Mouse (Mus musculus) lung, postnatal 36 days (tissue): ENCODE data around the gene Celsr2.

Source experiments
- DNase-seq: peaks from one replicate; pipeline ENCODE4 v3.0.0; 2022; ENCODE audit warnings: mixed read lengths

Celsr2 gene

DNA sequence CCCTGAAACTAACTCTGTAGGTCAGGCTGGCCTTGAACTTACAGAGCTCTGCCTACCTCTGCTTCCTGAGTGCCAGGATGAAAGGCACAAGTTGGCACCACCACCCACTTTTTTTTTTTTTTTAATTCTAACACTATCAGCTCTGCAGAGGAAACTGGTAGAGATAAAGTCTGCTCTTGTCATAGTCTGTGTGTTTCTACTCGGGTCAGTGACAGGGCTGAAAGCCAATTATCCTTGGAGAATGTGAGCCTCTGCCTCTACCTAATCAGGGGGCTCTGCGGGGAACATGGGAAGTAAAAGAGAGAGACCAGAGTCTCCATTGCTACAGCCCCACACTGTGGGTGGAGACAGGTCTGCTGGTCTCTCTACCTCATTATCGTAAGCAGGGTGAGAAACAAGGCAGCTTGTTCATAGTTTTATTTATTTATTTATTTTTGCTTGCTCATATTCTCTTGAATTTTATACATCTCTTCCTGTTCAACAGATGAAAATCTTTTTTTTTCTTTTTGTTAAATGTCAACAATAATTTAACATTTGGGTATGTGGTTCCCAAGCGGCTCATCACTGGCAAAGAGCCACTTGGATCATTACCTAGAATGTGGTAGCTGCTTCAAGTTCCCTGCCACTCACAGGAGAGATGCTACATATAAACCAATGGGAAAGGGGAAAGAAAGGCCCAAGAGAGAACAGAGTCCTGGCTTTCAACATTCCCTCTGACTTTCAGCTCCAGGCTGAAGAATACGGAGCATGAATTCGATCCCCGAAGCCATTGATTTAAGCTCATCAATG lies 36.3 kb downstream of the Celsr2 start:
- DNase-seq, result no peak

DNA sequence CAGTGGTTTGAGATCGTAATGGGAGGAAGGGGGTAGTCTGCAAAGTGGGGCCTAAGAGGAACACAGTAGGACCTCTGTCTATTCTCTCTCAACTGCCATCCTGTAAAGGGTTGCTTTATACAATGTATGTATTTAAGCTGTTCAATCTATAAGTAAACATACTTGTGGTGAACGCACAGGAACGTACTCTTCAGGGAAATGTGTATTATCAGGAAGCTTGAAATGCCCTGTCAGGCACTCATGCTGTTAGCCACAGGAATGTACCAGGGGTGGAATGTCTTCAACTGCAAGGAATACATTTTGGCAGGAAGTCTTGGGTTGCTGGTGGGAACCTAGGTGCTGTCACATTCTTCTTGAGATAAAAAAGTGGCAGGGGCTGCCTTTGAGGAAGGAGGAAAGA lies 42.7 kb downstream of the Celsr2 start:
- DNase-seq, result peak; percentile 40

DNA sequence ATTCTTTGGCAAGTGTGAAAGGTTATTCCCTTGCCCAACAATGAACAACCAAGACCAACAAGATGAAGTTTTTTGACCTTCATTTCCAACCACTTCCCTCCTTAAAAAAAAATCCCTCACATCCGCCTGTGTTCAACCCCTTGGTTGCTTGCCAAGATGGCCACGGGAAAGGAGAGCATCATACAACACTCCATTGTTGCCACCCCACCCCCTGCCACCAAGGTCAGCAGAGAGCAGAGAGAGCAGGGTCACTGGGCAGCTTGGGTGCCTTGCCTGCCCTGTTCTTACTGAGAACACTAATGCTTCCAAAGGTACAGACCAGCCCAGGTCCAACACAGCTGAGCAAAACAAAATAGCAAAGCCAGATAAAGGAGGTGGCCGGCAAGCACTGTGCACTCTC lies 43.1 kb downstream of the Celsr2 start:
- DNase-seq, result peak; percentile 35

DNA sequence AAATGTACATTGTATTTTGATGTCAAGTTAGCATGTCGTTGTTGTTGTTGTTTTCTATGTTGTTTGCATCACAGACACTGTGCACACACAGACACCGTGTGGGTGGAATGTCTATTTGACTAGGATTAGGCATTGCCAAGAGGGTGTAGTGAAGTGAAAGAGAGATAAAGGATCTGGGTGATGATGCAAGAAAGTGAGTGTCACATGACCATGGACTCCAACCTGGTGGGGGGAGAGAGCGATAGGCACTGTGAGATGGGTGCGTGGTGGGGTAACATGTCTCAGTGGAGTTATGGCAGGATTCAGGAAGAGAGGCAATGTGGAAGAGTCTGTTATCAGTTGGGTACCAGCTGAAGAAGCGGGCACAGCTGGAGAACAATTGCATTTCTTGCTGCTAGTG lies 46.6 kb downstream of the Celsr2 start:
- no peak for DNase-seq

DNA sequence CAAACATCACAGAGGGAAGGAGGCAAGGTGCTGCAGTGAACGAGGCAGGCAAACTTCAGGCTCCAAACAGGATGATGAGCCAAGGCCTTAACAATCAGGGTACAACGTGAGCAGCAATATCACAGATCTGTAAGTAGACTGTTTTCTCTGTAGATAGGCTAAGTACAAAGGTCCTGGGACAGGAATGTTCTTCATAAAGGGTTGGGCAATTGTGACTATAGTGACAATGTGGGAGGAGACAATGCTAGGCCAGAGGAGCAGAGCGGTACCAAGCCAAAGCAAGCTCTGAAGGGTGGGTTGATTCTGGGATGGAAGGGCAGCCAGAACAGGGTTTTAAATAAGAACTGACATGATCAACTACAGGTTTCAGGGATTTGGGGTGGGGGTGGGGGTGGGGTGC lies 47.5 kb downstream of the Celsr2 start:
- DNase-seq, result no peak

DNA sequence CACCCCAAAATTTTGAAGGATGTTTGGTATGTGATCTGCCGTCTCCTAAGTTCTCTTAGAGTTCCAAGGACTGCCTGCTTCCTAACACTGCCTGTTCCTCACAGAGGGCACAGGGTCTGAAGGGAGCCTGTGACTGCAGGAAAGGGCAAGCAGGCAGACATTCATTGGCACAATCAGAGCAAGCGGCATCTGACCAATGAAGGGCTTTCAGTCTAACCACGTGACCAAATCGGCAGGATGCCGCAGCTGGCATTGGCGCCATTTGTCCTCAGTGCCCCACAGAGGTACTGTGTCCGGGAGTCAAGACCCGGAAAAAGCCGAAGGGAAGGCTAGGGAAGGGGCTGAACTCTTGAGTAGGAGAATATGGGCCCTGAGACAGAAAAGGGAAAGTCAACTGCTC lies 48.2 kb downstream of the Celsr2 start:
- DNase-seq, result no peak

DNA sequence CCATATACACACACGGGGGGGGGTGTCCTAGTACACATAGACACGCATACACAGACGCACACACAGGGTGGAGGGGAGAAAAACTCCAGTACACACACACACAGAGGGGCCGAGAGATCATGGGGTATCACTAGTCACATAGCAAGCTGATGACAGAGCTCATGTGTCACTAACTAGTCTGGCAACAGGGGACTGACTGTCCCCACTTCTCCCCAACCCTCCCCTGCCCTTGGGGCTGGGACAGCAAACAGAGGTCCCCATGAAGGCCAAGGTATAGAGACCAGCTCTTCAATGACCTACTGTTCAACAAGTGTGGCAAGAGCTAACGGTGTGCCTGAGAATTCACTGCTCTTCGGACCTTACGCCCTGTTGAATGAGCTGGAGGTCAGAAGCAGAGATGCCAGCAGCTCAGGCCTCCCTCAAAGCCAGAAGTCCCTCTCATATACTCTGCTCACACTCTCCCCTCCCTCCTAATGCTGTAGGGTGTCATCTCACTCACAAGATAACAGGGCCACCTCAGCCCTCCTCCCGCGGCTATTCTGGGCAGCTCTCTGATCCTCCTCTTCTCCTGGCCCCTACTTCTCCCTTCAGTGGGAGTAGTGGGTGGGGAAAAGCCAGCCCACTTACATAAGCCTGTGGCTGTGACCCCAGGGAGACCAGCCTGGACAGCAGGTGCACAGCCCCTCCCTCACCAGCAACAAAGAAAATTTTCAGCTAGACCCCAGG lies 50.9 kb downstream of the Celsr2 start, which contains the start of gene Mybphl:
Mybphl (plus strand) TSS at position 642 of the 726 bp plus-strand sequence.
- no peak for DNase-seq

DNA sequence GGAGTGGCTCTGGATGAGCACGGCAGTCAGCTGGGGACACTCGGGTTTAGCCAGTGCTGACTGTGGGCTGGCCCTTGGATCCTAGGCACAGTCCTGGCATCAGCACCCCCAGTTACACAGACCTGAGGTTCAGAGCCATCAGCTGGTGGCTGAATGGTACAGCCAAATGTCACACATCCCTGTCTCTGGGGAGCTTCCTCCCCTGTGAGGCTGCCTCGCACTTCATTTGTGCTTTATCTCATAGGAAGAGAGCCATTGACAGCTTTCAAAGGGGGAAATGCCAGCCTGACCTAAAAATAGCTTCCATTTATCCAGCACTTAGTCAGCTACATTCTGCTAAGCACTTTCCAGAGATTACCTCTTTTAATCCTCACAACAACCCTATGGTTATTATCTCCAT lies 51.7 kb downstream of the Celsr2 start:
- no peak for DNase-seq

DNA sequence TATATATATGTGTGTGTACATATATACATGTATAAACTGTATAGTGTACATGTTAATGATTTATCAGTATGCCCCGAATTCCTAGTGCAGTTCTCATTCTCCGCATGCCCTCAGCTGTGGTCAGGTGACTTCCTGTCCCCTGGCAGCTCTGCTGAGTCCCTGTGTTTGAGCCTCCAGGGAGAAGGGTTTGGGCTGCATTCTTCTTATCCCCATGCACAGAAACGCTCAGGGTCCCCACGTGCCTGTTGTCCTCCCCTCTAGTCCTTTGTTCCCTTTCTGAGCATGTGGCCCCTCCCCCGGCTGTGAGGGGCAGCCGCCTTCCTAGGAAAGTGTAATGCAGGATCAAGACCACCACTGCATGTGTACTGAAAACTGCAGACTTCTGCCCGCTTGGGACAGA lies 54.5 kb downstream of the Celsr2 start:
- DNase-seq, result no peak

DNA sequence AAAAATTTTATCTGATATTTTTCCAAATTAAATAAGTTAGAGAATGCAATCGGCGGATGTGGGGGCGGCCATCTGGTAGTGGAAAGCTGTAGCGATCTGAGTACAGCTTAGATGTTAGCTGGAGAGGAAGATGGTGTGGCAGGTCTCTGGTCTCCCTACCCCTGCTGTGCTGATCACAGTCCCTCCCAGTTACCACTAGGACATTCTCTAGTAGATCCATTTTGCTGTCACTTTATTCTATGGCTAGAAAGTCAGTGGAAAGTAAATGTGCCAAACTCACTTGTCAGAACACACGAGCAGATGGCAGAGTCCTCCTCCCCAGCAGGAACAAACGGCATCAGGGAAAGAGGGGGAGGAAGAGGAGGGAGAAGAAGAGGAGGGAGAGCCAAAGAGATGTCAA lies 56.9 kb downstream of the Celsr2 start:
- DNase-seq, result no peak

DNA sequence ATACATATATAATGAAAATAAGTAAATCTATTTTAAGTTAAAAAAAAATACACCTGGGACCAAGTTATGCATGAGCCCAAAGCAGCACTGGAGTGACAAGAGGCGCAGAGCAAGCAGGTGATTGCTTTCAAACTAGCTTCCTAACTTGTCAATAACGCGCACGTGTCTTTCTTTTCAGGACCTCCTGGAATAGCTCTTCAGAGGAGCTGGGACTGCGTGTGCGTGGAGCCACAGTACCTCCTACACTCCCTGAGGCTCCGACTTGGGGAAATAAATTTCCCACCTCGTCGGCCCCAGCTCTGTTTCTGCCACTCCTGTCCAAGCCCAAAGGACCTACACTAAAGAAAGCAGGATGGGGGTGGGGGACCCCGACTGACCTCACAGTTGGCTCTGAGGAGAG lies 58.3 kb downstream of the Celsr2 start:
- DNase-seq, result no peak

DNA sequence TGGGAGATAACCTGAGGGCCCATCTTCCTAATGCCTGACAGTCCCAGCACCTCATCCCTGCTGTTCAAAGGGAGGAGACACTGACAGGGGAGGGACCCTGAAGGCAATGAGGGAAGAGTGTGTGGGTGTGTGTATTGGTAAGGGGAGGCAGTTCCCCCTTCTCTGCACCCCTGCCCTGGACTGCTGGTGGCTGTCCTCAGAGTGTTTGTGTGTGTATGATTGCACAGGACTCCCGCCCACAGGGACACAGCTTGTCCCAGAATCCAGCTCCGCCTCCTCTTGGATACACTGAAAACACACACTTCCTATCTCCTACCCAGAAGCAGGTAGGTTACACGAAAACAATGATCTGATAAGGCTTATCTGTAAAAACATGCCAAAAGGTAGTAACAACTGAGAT lies 60.1 kb downstream of the Celsr2 start:
- no peak for DNase-seq

DNA sequence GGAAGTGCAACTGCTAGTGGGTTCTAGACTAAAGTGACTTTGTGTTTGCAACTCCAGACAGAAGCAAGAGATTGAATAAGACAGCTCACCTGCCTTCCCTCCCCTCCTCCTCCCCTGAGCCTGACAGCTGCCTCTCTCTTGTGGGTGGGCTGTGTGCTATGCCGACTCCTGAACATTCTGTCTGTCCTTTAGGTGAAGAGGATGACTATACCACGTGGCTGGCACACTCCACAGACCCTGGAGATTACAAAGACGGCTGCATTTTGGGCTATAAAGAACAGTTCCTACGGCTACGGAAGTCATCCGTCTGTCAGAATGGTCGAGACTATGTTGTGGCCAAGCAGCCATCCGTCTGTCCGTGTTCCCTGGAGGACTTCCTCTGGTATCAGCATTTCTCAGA lies 67.0 kb downstream of the Celsr2 start:
- DNase-seq, result no peak

DNA sequence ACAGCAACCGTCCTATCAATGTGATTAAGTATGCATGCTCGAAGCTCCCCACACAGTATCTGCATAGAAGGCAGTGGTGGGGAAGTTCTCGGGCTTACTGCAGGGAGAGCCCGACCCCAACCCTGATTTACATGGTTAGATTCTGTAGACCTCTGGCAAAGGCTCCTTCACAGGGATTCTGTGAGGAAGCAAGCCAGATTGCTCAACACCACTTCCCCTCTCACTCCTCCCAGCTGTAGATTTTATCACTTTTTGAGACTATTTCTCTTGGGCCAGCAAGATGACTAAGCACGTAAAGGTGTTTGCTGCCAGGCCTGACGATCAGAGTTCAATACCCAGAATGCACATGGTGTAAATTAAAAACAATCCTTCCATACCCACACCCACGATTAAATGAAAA lies 69.5 kb downstream of the Celsr2 start:
- no peak for DNase-seq

DNA sequence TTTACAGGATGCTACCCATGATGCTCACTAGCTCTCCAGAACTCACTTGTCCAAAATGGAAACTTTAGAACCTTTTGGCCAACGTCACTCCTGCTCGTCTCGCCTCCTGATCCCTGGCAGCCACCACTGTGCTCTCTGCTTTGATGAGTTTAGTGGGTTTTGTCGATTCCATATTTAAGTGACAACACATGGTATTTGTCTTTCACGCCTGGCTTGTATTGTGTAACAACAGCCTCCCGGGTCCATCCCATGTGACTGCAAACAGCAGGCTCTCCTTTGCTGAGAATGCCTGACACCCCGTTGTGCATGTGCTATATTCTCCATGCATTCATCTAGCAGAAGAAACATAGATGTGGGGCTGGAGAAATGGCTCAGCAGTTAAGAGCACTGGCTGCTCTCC lies 73.2 kb downstream of the Celsr2 start:
- peak; percentile 82 for DNase-seq

DNA sequence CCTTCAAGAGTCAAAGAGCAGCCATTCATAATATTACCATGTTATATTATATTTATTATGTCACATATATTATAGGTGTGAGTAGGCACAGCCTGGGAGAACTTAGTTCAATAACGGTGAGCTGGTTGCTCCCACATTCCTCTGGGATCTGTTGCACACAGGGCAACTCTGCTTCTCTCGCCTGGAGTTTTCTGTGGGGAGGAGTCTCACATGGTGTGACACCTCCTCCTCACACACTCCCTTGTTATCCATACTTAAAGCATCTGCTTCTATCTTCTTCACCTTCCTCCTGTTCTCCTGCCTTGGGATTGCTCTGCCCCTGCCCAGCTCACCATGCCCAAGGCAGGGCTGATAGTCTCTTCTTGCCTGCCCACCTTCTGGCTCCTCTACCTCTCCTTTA lies 74.3 kb downstream of the Celsr2 start:
- DNase-seq, result no peak
